Mouse (Mus musculus) embryo, embryonic 10.5 days (tissue): ENCODE data around the gene Map3k1.

Experiments used
- DNase-seq: peaks from one replicate; pipeline ENCODE4 v3.0.0-alpha.2; 2015; ENCODE audit warnings: low spot score

Map3k1 gene

DNA sequence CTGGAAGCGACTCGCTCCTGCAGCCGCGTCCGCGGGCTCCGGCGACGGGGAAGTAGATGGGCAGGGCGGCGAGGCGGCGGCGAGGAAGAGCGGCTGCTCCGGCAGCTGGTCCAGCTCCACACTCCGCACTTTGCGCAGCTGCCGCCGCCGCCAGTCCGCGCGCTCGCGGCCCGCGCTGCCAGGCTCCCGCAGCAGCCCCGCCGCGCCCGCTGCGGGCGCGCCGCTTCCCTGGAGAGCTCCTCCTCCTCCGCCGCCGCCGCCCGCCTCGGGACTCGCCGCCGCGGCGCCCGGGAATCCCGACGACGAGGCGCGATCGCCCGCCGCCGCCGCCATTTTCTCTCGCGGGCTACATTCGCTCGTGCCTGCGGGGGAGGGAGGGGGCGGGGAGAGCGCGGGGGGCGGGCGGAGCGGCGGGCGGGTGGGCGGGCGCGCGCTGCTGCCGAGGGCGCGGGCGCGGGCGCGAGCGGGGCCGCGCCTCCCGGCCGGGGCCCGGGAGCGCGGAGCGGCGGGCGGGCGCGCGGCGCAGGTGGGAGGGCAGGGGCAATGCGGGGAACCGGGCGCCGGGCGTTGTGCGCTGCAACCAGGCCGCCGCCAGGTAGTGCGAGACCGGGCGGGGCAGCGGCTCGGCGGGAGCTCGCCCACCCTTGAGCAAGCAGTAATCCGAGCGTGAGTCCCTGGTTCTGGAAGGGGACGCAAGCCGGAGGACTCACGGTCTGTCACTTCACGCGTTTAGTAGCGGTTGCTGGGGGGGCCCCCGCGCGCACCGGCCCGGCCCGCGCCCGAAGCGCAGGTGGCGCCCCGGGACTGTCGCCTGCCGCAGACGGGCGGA, at the start of gene Map3k1:
TSS of gene Map3k1 (minus strand) at position 357 of the 829 bp plus-strand sequence.
- DNase-seq: peak; percentile 69

DNA sequence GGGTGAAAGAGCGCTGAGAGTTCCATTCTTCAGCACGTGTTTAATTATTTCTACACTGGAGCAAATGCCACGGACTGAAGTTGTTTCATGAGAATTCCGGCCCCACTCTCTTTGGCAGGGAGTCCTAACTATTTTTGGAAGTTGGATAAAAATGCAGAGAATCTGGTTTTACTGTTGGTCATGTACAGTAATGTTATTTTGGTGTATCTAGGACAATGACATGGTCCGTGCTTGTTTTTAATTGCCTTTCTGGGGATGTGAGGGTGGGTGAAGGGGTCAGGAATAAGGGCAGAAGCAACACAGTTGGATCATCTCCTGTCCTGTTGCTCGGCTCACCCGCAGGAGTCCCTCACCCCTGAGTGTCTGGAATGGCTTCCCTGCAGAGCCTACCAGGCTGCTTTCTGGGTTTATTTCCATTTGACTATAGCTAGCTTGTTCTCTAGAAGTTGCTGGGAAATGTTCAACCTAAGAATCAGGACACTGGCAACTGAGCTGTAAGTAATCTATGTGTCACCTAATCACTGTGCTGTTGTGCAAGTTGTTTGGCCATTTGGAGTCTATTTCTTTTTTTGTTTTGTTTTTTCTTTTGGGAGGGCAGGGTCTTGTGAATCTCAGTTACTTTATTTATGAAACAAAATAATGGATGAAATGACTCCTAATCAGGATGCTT, 48.1 kb upstream of the Map3k1 start:
- DNase-seq: no peak

DNA sequence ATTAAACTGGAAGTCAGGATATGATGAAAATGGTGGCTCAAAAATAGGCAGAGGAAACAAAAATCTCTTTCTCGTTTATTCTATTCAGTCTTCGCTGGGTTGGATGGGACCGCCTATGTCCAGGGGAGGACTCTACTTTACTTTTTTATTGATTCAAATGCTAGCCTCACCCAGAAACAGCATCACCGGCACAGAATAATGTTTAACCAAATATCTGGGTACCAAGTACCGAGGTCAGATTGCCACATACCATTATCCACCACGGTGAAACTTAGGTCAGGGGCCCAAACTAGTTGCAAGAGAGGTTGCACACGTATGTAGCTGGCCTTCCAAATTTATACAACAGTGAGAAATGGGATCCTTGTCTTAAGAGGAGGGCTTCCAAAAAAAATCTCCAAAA, 47.4 kb upstream of the Map3k1 start:
- DNase-seq: no peak

DNA sequence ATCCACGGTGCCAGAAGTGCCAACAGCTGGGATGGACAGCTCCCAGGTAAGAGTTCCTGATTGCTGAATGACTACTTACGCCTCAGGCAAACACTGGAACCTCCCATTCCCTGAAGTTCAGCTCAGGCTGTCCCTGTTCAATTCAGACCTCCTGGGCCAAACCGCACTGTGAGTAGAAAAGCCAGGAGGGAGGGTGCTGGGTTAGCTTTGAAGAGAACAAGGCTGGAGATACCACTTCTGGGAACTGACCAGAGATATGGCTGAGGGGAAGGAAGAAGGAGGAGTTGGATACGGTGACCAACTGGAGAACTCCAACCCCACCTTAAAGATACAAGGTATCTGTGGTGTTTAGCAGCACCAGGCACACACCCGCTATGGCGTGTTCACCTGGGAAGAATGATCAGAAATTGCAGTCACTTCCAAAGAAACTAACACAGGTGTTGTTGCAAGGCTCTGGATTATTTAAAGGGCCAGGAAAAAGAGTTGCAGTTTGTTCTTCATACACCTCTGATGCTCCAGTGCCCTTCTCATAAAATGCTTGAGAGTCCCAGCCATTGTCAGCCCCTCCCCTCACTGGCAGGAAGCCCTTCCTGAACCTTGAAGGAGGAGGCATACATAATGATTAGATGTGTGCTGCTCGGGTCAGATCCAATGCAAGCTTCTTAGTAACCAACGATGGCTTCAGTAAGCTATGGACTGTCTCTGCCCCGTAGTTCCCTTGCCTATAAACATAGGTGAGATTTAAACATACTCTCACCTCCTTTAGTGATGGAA, 43.8 kb upstream of the Map3k1 start:
- DNase-seq: no peak

DNA sequence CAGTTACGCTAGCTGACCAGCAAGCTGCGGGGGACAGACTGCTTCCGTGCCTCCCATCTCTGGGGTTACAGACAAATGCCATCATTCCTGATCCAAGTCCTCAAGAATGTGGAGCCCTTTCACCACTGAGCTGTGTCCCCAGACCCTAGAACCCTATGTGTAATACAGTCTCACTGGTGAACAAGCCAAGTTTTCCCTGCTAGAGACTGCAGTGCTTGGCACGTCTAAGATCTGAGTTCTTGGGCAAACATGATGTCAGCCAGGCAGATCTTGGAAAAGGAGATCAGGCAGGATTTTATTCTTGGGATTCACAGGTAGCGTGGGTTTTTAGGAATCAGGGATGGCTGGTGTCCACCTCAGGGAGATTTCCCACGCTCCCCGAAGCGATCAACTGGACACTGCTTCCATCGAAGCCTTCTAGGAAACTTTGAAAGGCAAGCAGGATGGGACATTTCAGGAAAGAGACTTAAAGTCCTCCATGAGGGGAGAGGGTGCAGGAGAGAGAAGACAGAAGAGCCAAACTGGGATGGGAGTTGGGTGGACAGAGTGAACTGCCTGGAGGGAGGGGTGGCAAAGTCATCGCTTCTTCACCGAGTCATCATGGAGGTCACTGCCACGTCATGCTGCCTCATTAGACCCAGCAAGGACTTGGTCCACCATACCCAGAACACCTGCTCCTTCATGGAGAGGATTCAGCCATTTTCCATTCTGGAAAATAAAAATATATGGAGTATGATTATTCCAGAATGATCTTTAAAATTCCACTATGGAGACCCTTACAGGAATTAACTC, 41.4 kb upstream of the Map3k1 start:
- no peak for DNase-seq

DNA sequence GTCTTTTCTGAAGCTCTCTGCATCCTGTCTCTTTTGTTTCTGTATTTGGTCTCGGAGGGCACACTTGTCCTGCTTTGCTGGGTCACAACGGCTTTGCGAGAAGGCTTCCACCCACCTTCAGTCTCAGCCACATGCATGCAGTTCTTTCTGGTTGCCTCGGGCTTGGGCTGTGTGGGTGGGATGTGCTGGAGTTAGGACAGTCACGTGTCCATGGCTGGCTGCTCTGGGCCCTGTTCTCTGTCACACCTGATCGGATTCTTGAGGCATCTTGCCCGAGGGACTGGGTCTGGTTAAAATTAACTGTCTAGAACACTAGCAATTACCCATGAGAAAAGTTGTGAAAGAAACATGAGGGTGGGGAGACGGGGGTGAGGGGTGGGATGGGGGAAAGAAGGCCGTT, 36.7 kb upstream of the Map3k1 start:
- DNase-seq: peak; percentile 39

DNA sequence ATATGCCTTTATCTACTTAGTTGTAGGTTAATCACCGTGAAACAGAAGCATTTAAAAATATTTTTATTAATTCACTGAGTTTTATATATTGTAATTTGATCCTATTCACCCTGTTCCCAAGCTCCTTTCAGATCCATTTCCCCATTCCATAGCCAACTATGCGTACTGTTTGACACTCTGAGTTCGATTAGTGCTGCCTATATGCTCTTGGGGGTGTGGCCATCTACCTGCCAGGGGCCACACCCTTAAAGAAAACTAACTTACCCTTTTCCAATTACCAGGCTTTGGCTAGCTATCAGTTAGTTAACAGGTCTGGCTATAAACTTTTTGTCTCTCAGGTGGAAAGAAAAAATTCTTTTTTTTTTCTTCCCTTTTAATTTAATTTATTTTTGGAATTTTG, 35.5 kb upstream of the Map3k1 start:
- no peak for DNase-seq

DNA sequence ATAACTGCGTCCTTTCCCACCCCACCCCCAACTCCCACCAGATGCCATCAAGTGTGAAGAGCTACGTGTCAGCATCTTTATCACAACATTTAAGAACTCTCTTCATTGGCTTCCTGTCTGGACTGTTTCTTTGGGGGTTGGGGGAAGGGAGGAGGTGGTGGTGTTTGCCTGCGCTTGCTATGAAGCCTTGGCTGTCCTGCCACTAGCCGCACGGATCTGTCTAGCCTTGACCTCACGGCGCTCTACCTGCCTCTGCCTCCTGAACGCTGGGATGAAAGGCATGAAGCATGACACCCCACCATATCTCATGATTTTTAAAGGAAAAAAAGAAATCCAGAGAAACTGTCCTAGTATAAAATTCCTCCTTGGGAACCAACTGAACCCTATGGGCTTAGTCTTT, 27.0 kb upstream of the Map3k1 start:
- peak; percentile 15 for DNase-seq

DNA sequence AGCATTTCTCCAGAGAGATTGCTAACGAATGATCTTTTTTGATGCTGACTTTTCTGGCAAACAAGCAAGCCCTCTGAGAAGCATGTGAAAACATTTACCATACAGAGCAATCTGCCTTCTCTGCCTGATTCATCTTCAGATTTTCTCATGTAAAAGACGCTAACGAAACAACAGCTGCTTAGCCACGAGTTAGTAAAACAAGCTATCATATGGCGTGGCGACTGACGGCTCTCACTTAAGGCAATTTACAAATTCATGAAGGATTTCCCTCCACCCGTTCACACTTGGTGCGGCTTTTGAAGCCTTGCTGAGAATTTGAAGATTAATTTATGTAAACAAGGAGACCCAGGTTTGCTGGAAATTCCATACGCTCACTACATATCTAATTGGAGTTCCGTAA, 25.8 kb upstream of the Map3k1 start:
- no peak for DNase-seq

DNA sequence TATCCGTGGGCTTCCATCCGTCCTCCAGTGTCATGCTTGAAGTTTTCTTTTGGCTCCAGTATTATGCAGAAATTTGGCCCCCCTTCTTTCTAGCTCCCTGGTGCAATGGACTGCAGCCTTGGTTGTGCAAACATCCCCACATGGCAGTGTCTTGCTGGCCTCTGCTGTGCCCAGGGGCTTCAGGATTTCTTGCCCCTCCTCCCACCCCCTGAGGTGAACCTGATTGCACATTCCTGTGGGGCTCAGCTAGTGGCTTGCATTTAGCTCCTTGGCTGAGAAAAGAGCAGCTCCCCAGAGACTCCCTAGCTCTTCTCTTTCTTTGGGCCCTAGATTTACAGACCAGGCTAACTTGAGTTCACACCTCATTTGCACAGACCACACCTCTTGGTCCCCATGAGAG, 20.7 kb upstream of the Map3k1 start:
- no peak for DNase-seq

DNA sequence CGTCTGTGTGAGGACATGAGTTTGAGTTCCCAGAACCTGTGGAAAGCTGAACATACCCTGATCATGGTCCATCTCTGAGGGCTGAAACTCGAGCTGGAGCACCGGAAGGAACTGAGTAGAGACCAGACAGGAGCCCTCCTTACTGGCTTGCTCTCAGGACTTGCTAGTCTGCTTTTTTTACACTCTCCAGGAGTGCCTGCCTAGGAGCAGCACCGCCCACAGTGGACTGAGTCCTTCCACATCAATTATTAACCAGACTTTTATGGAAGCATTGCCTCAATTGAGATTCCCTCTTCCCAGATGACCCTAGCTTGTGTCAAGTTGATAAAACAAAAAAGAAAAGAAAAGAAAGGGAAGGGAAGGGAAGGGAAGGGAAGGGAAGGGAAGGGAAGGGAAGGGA, 18.7 kb upstream of the Map3k1 start:
- DNase-seq: no peak

DNA sequence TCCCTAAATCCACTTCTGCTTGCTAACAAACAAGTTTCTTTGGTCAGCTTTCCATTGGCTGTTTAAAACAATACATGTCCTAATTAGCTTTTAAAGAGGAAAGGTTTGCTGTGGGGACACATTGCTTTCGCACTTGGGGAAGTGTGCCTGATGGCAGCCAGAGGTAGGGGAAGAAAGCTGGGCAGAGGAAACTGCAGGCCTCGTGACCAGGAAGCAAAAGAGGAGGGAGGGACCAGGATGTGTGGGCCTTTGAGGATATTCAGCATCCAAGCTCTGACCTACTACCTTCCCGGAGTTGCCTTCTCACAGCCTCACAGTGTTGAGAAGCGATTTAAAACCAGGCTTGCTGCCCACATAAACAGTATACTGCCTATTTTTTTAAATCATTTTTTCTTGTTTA, 15.4 kb upstream of the Map3k1 start:
- DNase-seq: no peak

DNA sequence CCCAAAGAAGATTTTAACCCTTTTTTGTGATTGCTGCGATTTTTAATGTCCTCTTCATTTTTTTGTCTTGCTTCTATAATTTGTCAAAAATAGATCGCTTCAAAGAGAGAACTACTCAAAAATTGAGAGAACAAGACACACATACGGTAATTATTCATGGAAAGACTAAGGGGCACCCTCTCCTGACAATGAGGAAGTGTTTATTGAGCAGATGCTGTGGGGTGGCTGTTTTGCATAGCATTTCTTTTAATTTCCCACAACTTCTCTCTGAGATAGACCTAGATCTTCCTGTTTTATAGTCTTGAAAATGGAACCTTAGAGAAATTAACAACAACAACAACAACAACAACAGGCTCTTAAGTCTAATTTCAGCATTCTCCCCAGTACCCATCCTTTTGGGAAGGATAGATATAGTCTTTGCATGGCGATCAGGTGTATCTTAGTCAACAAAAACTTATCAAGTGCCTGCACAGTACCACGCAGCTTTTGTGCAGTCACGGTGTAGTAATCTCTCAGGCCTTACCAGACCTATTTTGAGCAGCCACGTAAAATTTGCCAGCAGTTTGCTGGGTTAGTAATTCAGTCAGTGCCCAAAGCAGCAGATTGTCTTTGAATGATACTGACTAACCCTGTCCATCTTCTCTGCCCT, 13.1 kb upstream of the Map3k1 start:
- no peak for DNase-seq

DNA sequence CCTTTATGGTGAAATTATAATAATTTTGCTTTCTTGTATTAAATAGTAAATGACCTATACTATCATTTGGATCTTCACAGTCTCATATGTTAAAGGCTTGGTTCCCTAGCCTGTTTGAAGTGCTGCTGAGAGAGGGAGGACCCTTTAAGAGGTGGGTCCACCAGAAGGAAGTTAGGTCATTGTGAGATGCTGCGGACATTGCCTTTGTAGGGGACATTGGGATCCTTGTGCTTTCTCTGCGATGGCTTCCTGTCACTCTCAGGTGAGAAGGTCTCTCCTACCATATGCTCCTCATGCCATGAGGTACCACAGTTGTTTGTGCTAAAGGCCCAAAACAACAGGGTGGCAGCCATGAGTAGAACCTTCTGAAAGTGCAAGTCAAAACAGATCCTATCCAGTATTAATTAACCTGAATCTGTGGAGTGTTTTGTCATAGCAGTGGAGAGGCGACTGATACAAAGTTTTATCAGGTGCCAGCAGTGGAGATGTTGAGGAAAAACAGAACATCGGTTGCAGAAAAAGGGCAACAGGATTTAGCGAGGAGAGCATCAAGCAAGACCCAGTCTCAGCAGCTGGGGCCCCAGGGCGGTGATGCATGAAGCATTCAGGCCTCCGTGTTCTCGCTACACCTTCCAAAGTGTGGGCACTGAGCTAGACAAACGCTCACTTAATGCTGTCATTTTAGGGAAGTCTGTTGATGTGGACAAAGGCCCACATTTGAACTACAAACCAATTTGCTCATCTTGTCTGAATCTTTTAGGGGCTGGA, 11.0 kb upstream of the Map3k1 start:
- no peak for DNase-seq

DNA sequence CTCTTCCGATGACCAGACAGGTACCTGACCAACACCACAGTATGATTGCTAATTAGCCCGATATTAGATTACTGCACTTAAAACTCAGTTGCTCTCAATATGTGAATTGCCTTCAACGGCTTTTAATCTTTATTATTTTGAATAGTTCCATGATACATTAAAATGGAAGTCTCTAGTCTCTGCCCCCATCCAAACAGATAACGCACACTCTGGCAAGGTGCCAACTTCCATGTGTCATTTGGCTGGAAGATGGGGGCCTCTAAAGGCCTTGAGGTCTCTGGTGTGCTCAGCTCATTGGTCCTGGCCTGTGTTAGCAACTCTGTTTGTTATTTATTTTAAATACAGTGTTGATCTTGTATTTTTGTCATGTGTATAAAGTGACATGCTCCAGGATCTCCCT, 10.3 kb upstream of the Map3k1 start:
- DNase-seq: no peak

DNA sequence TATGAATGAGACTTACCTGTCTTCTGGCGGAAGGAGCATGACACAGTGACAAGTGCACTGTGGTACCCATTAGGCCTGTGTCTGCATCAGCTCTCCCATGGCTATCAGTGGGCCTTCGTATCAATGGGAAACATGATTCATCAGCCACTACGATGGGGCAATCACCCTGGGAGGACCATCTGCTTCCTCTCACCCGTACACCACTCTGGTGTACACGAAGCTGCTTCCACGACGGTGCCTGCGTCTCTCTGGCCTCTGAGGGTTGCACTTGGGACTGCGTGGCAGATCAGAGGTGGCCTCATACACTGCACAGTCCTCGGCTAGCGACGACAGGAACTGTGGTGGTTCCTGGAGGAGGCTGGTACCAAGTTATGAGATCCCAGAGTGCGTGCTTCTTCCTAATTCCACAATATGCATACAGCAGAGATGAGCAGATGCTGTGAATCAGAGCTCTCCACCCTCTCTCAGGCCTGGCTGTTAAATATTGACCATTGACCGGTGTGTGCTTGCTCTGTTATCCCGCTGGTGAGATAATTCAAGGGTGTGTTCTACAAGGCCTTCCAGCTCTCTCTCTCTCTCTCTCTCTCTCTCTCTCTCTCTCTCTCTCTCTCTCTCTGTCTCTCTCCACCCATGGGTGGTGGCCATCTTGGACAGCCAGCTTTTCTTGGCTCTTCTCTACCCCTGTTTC, 9.6 kb upstream of the Map3k1 start:
- DNase-seq: no peak

DNA sequence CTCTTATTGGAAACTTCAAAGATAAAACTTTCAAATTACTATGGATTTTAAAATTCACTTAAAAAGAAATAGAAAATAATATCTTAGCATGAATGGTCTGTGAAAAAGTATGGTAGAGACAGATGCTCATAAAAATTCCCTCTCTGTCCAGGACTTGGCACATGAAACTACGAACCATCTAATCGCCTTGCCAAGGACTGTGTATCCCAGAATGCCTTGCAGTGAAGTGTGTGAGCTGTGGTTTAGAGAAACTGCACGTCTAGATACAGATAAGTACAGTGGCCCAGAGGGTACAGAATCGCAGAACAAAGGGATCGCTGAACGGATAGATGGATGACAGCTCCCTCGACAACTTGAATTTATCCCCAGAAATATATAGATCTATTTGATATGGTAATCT, 9.0 kb upstream of the Map3k1 start:
- no peak for DNase-seq

DNA sequence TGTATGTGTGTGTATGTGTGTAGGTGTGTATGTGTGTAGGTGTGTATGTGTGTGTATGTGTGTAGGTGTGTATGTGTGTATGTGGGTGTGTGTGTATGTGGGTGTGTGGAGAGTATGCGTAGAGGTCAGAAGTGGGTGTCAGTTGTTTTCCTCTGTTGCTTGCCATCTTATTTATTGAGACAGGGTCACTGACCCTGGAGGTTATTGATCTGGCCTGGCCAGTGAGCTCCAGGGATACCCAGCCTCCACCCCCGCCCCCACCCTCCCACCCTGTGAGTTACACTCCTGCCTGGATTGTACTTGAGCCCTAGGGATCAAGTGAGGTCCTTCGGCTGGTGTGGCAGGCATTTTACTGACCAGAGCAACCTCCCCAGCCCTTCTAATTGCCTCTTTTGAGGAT, 7.6 kb upstream of the Map3k1 start:
- no peak for DNase-seq

DNA sequence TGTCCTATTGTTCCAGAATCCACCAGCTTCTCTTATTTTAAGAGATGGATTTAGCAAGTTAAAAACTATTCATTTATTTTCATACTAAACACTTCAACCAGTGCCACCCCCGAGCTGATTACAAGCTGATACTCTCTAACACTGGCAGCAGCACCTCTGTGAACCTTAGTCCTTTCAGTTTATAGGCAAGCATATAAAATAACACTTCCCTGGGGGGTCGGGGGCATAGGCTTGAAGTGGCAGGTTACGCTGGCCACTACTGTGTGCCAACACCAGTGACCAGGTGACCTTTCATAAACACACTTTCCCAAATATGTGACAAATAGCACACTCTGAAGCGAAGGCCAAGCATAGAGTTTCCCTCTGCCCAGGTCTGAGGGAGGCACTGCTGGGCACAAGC, 6.7 kb upstream of the Map3k1 start:
- no peak for DNase-seq

DNA sequence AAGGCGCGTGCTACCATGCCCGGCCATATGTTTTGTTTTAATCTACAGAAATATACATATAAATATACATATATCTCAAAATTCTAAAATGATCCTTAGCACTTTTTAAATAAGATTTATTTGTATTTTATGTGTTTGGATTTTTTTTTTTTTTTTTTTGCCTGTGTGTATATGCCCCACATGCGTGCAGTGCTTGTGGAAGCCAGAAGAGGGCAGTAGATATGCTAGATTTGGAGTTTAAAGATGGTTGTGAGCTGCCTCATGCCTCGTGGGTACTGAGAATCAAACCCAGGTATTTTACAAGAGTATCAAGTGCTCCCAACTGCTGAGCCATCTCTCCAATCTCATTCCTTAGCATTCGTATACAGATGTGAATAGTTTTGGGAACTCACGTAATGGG, 6.2 kb upstream of the Map3k1 start:
- no peak for DNase-seq
